Mouse (Mus musculus): Measurements from ENCODE around the gene Tectb.

DNA sequence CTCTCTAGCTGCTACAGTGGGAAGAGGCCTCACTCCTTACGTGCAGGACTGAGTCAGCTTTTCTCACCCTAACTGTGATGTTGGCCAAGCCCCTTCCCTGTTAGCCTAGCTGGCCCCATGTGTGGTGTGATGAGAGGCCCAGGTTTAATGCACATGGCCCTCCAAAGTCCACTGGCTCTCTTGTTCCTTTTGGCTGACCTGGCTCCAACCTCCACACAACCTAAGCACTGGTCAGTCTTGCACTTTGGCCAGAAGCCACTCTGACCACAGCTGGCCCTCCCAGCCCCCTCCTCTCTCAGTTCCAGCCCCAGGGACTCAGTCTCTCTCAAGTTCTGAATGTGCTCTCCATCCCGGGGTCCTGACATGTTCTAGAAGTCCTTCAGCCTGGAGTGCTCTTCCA is 35.4 kb upstream of the Tectb start:
- TF ChIP-seq POLR2A (IDR thresholded peaks at IDR 0.05; ENCODE audit: low read depth, low read length): no peak
- no peak for TF ChIP-seq CTCF (conservative IDR thresholded peaks at IDR 0.05; ENCODE audit: insufficient read depth, insufficient read length, low read depth, low read length)
